Mouse (Mus musculus) R1 (cell line): ENCODE measurements around the gene Zfhx3.

ENCODE experiments used
- DNase-seq: peaks from one replicate; pipeline ENCODE4 v3.0.0-alpha.2; 2018; ENCODE audit warnings: low read depth, low spot score

Gene Zfhx3

DNA sequence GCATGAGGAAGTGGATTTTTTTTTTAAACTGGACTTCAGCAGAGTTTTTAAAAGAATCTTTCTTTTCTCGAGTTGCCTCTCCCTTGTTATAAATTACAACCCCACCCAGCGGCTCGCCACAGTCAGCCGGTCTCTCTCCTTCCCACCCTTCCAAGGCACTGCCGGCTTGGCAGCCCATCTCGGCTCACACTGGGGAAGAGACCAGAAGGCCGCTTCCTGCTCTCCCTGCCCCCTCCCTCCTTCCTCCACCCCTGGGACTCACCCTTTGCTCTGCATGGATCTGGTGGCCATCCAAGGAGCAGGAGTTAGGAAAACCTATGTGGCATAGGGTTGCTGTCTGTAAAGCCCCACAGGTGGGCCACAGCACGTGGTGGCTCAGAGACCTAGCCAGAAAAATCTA, 705.1 kb downstream of the Zfhx3 start:
- no peak for DNase-seq

GRCm38 (mm10) chr8:108648993-108649392, 706.5 kb downstream of the Zfhx3 start:
- no peak for DNase-seq

GRCm38 (mm10) chr8:108650837-108651236, 708.4 kb downstream of the Zfhx3 start:
- no peak for DNase-seq

- DNase-seq: no peak
These were observed 719.1 kb downstream of the Zfhx3 start for GRCm38 (mm10) chr8:108661486-108662093.

GRCm38 (mm10) chr8:108662766-108663165, 720.3 kb downstream of the Zfhx3 start:
- no peak for DNase-seq

GRCm38 (mm10) chr8:108671939-108672515, 729.6 kb downstream of the Zfhx3 start:
- no peak for DNase-seq

DNA sequence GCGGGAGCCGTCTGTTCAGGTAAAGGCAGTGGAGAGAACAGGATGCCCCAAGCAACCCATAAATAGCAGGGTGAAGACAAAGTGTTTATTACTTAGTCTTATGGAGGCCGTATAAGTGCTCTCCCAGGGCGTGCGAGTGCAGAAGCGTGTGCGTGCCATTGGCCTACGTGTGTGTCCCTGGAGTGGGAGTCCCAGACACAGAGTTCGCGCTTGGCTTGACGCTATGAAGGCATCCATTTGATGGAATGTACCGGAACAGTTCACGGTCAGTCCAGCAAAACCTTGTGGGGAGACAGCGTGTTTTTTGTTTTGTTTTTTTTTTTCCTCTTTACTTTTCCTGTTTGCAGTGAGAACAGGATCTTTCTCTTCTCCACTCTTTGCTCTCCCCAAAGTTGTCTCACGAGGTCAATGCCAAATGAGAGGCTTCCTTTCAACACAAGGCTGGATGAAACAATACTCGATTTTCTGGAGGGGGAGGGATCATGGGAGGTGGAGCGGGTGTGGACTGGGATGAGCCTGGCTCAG, 732.6 kb downstream of the Zfhx3 start:
- DNase-seq: no peak

GRCm38 (mm10) chr8:108689694-108690093, 747.2 kb downstream of the Zfhx3 start:
- no peak for DNase-seq

- no peak for DNase-seq
These were observed 748.4 kb downstream of the Zfhx3 start for GRCm38 (mm10) chr8:108690576-108691455.

DNA sequence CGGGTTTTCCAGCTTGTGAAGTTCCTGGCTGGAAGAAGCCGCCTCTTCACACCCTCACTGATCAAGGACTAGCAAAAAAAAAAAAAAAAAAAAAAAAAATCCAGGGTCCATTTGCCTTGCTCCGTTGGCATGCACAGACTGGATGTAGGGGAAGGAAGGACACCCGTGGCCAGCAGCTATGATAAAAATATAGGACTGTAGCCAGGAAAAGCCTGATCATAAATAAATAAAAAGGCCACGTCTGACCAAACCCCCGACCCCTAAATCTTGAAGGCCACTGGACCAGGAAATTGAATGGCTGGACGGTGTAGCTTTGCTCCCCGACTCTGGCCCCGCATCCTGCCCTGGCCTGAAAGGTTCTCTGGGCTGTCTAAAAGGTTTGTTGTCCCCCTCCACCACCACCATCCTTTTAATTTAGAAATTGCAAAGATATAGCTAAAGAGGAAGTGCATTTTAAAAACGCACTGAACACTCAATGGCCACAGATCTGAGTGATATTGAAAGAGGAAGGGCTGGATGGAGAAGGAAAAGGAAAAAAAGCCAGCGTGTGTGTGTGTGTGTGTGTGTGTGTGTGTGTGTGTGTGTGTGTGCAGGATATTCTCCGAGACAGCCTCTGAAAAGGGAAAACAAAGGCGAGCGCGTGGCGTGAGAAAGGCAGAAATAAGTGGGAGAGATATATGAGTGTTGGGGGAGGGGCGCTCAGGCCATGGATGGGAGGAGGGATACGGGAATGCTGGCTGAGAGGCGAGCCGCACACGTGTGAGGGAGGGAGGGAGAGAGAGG, 749.2 kb downstream of the Zfhx3 start:
- peak; percentile 50 for DNase-seq

GRCm38 (mm10) chr8:108692239-108692627, 749.8 kb downstream of the Zfhx3 start:
- DNase-seq: peak; percentile 57

GRCm38 (mm10) chr8:108692669-108693665, 750.5 kb downstream of the Zfhx3 start:
- no peak for DNase-seq

- DNase-seq: no peak
These were observed 751.4 kb downstream of the Zfhx3 start for GRCm38 (mm10) chr8:108693841-108694240.

GRCm38 (mm10) chr8:108694516-108694915, 752.1 kb downstream of the Zfhx3 start:
- no peak for DNase-seq

DNA sequence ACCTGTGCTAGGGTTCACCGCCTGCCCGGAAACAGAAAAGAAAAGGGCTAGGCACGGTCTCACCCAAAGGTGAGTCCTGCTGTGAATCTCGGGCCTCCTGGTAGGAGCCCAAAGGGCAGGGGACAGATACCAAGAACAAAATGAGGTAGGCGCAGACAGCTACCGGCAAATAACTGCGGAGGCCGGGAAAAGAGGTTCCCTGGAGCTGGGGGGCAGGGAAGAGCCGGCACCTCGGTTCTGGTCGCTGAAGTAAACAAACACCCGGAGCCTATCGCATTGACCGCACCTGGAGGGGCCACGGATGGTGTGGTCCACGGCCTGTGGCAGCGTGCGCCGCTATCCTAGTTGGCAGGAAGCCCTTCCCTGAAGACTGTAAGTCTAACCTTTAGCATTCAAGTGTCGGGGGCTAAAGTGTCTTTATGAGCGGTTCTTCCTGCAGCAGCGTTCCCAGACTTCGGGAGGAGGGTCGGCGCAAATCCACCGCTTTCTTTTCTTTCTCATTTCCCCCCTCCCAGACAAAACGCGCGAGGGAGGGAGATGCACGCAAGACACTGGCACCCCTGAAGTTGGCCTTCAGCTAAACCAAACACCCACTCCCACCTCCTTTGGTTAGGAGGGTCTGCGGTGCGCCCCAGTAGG, 752.9 kb downstream of the Zfhx3 start:
- no peak for DNase-seq

DNA sequence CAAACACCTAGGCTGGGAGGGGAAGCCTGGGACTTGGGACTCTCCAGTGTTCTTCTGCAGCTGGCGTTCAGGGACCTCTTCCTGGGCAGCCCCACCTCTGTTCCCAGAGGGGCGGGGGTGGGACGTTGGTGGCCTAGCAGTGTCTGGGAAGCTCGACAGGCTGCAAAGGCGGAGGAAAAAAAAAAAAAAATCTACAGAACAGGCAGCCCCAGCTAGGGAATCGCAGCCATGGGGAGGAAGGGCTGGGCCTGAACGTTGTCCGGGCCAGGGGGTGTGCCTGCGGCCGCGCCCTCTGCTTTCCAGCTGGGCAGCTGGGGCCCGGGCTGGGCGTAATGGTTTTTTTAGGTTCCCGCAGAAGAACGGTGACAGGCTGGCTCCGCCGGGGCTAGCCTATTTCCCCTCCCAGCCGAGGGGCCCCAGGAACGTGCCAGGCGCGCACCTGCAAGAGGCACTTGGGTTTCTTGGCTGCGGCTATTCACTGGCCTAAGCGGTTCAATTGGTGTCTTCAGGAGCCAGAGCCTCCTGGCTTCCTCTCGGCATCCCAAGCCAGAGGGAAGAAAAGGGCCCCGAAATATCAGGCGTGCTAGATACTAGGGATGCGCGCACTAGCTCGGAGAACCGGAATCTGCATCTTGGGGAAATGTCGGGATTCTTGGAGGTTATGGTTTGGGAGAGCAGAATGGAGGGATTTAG, 753.6 kb downstream of the Zfhx3 start:
- DNase-seq: peak; percentile 59

DNA sequence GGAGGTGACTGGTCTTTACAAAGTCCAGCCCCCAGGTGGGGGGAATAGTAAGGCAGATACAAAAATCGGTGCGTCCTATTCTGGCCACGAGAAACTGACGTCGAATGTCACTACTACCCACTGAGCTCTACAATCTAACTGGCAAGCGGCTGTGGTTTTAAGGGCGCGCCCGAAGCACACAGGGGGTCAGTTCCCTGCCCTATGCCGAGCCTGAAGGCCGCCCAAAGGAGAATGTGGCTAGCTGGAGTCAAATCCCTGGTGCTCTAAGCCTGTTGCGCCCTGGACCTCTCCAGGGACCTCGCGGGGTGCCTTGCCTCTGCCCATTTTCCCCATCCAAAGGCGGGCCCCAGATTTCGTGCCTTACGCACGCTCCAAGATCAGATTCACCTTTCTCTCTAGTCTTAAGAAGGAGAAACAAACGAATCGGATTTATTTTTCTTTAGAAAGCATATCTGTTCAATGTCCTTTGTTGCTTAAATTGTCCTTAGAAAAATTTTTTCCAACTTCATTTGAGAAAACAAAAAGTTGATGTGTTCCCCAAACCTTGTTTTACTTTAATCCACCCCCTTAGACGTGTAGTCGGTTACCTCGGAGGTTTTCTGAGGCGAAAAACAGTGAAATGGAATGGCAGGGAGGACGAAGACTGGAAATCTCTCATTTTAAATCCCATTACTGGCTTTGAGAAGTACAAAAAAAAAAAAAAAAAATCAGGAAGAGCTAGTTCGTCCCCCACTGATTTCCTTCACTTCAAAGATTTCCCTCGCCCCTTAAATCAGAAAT, 754.4 kb downstream of the Zfhx3 start:
- DNase-seq: no peak

DNA sequence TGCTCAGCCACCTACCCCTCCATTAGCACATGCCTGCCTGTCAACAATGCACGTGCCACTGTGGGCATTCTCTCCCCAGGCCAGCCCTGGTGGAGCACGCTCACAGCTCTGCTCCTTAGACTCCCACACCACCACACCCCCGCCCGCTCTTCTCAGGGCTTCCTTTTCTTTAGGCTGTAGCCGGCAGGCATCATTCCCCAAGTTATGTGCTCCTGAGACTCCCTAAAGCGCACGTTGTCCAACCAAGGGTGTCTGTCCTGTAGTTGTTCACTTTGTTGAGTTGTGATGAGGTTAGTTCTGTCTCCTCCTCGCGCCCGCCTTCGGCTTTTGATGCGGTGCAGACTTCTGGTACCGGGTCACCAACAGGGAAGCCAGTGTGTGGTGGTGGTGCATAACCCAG, 755.1 kb downstream of the Zfhx3 start:
- DNase-seq: no peak
